Mouse (Mus musculus) embryonic fibroblast, embryonic 13.5 days (primary cell): Measurements from ENCODE around the gene Mfsd6. TPM values are rescaled to one million over a fixed set of nuclear protein-coding genes. Genes with fewer than 3 reads are reported as not detected.

Experiments used
- H3K27ac ChIP-seq: 2 replicates; pipeline ENCODE4 v1.5.1; 2012; ENCODE audit warnings: low read length, control low read depth, inconsistent platforms; ENCODE audit not compliant: insufficient read depth
- H3K4me1 ChIP-seq: 2 replicates; pipeline ENCODE4 v1.6.1; 2011; ENCODE audit warnings: low read length; ENCODE audit not compliant: control insufficient read depth, insufficient read depth
- H3K4me3 ChIP-seq: 2 replicates; pipeline ENCODE4 v1.5.1; 2011; ENCODE audit warnings: mild to moderate bottlenecking, control low read depth, low read length; ENCODE audit not compliant: insufficient read depth
- CTCF ChIP-seq: IDR thresholded peaks from 2 replicates; pipeline ENCODE4 v1.5.1; 2011; ENCODE audit warnings: mild to moderate bottlenecking, control low read depth, low read length, moderate library complexity, borderline replicate concordance; ENCODE audit not compliant: insufficient read depth
- POLR2A ChIP-seq: IDR thresholded peaks from 2 replicates; pipeline ENCODE4 v1.6.1; 2011; ENCODE audit warnings: low read depth, mild to moderate bottlenecking, control low read depth, low read length, moderate library complexity
- polyA plus RNA-seq: library from polyadenylated mRNA; stranded (reverse); fragments of >200 nt; gene quantifications from 2 replicates; pipeline ENCODE4 v1.2.4, GENCODE M21; 2011; ENCODE audit warnings: low read depth; ENCODE audit not compliant: missing spikeins, insufficient read length

The Mfsd6 gene
- polyA plus RNA-seq = 2.1 and 2.8 TPM in 2 replicates

DNA sequence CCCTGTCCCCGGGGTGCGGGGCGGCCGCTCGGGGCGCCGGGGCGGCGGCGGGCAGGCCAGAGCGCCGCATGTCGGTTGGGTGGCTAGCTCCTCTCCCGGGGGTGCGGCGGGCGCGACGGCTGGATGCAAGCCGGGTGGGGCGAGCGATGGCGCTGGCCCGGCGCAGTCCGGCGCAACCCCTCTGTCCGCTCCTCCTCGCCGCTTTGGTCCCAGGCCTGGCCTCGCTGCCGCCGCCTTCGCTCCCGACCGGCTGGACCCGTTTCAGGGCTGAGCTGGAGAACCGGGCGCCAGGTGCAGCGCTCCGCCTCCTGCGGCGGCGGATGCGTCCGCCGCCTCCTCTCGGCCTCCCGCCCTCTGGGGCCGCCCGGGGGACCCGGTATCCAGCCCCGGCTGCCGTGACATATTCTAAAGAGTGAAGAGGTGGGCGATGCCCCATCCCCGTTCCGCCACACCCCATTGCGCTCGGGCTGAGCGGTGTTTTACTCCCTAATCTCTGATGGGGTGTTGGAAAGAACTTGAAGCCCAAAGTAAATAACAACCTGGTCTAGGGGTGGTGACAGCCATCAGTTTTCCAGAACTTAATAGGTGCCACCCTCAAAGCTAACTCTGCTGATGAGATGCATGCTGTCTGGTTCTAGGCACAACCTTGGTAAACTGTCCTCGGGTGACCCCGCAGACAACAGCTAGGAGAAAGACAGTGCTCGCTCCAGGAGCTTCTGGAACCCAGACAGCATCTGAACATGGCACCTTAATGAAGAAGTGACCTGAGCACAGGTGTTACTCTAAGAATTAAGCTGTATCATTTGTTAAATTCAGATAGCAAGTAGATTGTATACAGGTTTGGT is at the start of gene Mfsd6:
Gene Mfsd6 (minus strand): TSS at position 407 of the 845 bp plus-strand sequence.
- Histone ChIP-seq H3K4me1 (no peaks in the 10 kb centered on the region), H3K4me3 (peak within 1 kb of the TSS; percentile 58), H3K27ac (no peak within 1 kb of the TSS)
- TF ChIP-seq POLR2A = no peak
- no peak for TF ChIP-seq CTCF

GRCm38 (mm10) chr1:52765176-52766111 is 38.2 kb upstream of the Mfsd6 start:
- H3K4me3 ChIP-seq = no peak overlapping the region
- TF ChIP-seq POLR2A (no peak), CTCF (no peak)
- no peak overlapping the region for H3K27ac ChIP-seq
- H3K4me1 ChIP-seq = no peaks in the 10 kb centered on the region

DNA sequence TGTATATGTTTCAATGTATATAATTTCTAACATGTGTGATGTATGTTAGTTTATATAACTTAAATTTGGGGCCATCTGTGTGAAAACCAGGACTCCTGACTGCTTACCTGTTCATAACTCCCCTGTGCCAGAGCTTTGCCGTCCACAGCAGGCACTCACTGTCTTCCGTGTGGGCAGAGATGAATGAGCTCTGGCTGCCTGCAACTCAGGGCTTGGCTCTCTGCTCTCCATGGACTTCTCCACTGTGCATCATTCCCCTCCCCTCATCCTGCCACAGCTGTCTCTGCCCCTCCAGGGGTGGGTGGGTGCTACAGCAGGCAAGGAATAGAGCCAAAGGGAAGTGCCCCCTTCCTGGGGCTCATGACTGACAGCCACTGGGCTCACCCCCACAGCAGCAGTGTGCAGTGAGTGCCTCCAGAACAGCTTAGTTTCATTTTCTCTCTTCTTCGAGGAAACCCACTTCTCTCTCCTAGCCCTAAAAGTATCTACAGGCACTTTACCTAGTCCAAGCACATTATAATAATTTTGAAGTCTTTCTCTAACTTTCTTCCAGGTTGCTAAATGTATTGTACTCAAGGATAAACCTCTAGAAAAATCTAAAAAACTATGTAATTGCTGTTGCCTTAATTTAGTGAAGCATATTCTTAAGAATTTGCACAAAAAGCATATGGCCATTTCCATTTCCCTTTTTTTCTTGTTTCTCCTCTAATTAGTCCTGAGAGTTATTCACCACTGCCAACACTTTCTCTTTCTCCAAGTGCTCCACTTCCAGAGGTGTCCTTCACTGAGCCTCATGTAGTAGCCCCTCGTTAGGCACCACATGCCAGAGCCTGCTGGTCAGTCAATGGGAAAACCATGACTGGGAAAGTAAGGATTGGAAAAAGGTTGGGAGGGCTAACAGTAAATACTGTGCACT is 36.9 kb upstream of the Mfsd6 start:
- H3K4me3 ChIP-seq = no peak overlapping the region
- no peaks in the 10 kb centered on the region for H3K4me1 ChIP-seq
- TF ChIP-seq CTCF = no peak
- no peak for TF ChIP-seq POLR2A
- no peak overlapping the region for H3K27ac ChIP-seq

DNA sequence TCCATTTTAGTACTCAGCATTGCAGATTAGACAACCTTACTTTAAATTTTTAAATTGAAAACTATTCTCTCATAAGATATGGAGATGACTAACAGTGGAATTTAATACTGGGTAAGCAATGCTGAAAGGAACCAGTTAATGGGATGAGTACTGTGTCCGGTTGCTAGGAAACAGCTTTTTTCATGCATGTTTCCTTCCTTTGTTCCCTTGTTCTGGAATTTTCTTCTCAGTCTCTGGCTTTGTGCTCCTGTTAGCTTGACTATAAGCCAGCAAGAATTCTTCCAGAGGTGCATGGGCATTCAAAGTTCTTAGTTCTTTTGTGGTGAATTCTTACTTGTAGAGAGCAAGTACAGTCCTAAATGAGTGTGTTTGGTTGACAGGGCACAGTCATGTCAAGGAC is 30.9 kb upstream of the Mfsd6 start:
- no peak overlapping the region for H3K4me3 ChIP-seq
- TF ChIP-seq CTCF (no peak), POLR2A (no peak)
- no peak overlapping the region; the same call in 1 of the 2 replicates for H3K27ac ChIP-seq
- H3K4me1 ChIP-seq = peaks cover 3% of the 10 kb centered on the region; the same call in 1 of the 2 replicates

DNA sequence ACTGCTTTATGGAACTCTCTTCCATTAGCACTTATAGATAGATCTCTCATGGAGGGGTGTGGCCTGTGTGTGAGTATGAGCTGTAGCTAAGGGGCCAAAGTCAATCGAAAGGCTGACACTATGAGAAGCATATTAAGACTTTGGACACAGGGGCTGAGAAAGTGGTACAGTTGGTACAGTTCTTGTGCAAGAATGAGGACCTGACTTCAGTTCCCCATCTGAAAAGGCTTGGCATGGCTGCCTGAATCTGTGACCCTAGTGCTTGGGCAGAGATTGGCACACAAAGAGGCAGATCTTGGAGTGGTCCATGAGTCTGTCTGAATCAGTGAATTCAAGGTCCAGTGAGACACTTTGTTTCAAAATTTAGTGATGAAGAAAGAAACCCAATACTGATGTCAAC is 27.1 kb upstream of the Mfsd6 start:
- no peak overlapping the region for H3K4me3 ChIP-seq
- H3K27ac ChIP-seq = no peak overlapping the region
- peaks cover 5% of the 10 kb centered on the region; the same call in 1 of the 2 replicates for H3K4me1 ChIP-seq
- TF ChIP-seq CTCF = no peak
- no peak for TF ChIP-seq POLR2A

- TF ChIP-seq POLR2A (no peak), CTCF (no peak)
- H3K4me1 ChIP-seq = peaks cover 5% of the 10 kb centered on the region; the same call in 1 of the 2 replicates
- no peak overlapping the region for H3K27ac ChIP-seq
- no peak overlapping the region for H3K4me3 ChIP-seq
These were observed 26.6 kb upstream of the Mfsd6 start for GRCm38 (mm10) chr1:52753828-52754227.

GRCm38 (mm10) chr1:52752706-52753105 is 25.4 kb upstream of the Mfsd6 start:
- TF ChIP-seq CTCF (no peak), POLR2A (no peak)

DNA sequence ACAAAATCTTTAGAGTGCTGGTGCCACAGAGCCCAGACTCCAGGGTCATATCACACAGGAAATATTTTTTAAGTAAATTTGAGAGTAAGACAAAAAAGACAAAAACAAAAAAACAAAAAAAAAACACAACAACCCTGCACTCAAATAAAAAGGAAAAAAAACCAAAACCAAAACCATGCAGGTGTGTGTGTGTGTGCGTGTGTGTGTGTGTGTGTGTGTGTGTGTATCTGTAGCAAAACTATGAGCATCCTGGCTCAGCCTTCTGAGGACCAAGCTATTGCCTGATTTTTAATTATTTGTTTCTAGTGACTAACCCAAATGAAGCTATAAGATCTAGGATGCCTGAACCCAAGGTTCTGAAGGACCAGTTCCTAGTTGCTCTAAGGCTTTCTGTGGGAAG is 24.4 kb upstream of the Mfsd6 start:
- Histone ChIP-seq H3K4me1 (0 out of 2 replicates have a peak, but pooled peaks cover 2% of the 10 kb centered on the region), H3K4me3 (no peak overlapping the region), H3K27ac (no peak overlapping the region)
- no peak for TF ChIP-seq CTCF
- TF ChIP-seq POLR2A = no peak

More at GRCm38 (mm10) chr1:52752706-52753105, 25.4 kb upstream of the Mfsd6 start:
- Histone ChIP-seq H3K27ac (no peak overlapping the region), H3K4me1 (0 out of 2 replicates have a peak, but pooled peaks cover 2% of the 10 kb centered on the region), H3K4me3 (no peak overlapping the region)

GRCm38 (mm10) chr1:52749978-52750377 is 22.7 kb upstream of the Mfsd6 start:
- Histone ChIP-seq H3K4me1 (0 out of 2 replicates have a peak, but pooled peaks cover 2% of the 10 kb centered on the region), H3K4me3 (no peak overlapping the region), H3K27ac (no peak overlapping the region)
- TF ChIP-seq CTCF (no peak), POLR2A (no peak)
